Mouse (Mus musculus) lung, postnatal 0 days (tissue): ENCODE data around the gene Slc11a2. TPM values are rescaled to one million over a fixed set of nuclear protein-coding genes. Genes with fewer than 3 reads are reported as not detected.
A peak's percentile ranks its signal among the peaks of the same experiment; 100 is the strongest.

ENCODE experiments used
- ATAC-seq: fragments of 200-750 bp; cut with Nextera tagmentation; 2 replicates; pipeline ENCODE4 v1.8.0; 2017; ENCODE audit warnings: moderate library complexity
- DNase-seq: peaks from one replicate; pipeline ENCODE4 v3.0.0-alpha.2; 2016; ENCODE audit warnings: low spot score
- H3K27ac ChIP-seq: fragments of 300-500 bp; sonication (generic); 2 replicates; pipeline ENCODE4 v1.5.1; 2014; ENCODE audit warnings: antibody characterized with exemption, mild to moderate bottlenecking, low read length, mixed read lengths
- H3K27me3 ChIP-seq: fragments of 300-500 bp; sonication (generic); replicated peaks from 2 replicates; pipeline ENCODE4 v1.6.1; 2014; ENCODE audit warnings: low read length, mixed read lengths; ENCODE audit not compliant: insufficient read depth
- H3K36me3 ChIP-seq: fragments of 300-500 bp; sonication (generic); 2 replicates; pipeline ENCODE4 v1.6.1; 2014; ENCODE audit warnings: low read length, mixed read lengths; ENCODE audit not compliant: insufficient read depth
- H3K4me1 ChIP-seq: fragments of 300-500 bp; sonication (generic); 2 replicates; pipeline ENCODE4 v1.6.1; 2014; ENCODE audit warnings: antibody characterized with exemption, low read depth, low read length, mixed read lengths; ENCODE audit not compliant: insufficient read depth
- H3K4me2 ChIP-seq: fragments of 300-500 bp; sonication (generic); replicated peaks from 2 replicates; pipeline ENCODE4 v1.6.1; 2014; ENCODE audit warnings: low read depth, mild to moderate bottlenecking, low read length, moderate library complexity, mixed read lengths
- H3K4me3 ChIP-seq: fragments of 300-500 bp; sonication (generic); 2 replicates; pipeline ENCODE4 v1.5.1; 2014; ENCODE audit warnings: low read depth, low read length
- H3K9ac ChIP-seq: fragments of 300-500 bp; sonication (generic); replicated peaks from 2 replicates; pipeline ENCODE4 v1.6.1; 2014; ENCODE audit warnings: low read depth, mild to moderate bottlenecking
- H3K9me3 ChIP-seq: fragments of 300-500 bp; sonication (generic); 2 replicates; pipeline ENCODE4 v1.6.1; 2016; ENCODE audit warnings: low read length, mixed read lengths
- CTCF ChIP-seq: IDR thresholded peaks from 2 replicates; pipeline ENCODE4 v1.5.1; 2016; ENCODE audit warnings: antibody characterized with exemption, mild to moderate bottlenecking
- EP300 ChIP-seq: IDR thresholded peaks from 2 replicates; pipeline ENCODE4 v1.6.1; 2016; ENCODE audit warnings: antibody characterized with exemption, mild to moderate bottlenecking, control low read depth
- WGBS: fragments of 180-500 bp; shearing (Covaris S2); extraction: QIAGEN DNeasy Blood & Tissue Kit; methylation state at CpG from one replicate; pipeline ENCODE4 v1.1.7; 2014; 5-methylcytosine and 5-hydroxymethylcytosine counted together
- polyA plus RNA-seq: library from polyadenylated mRNA; unstranded; fragments of >200 nt; fragmentation: Nextera tagmentation; extraction: Ambion mirVana; gene quantifications from 2 replicates; pipeline ENCODE4 v1.2.1, GENCODE M21; 2015

The Slc11a2 gene
- polyA plus RNA-seq, 1 experiment from 2014 or later, result 16.1 TPM

GRCm38 (mm10) chr15:100413306-100413705, 11.6 kb downstream of the Slc11a2 start:
- ATAC-seq (no peak), DNase-seq (no peak)
- no peaks in the 10 kb centered on the region for H3K9me3 ChIP-seq
- no peaks in the 10 kb centered on the region for H3K4me1 ChIP-seq
- no peaks in the 10 kb centered on the region for H3K27me3 ChIP-seq
- TF ChIP-seq CTCF (no peak), EP300 (no peak)
- no peak overlapping the region for H3K9ac ChIP-seq
- no peak overlapping the region for H3K4me2 ChIP-seq
- H3K4me3 ChIP-seq, result no peak overlapping the region
- WGBS, result 86% methylated on average over 4 of the region's 5 CpGs
- no peaks in the 10 kb centered on the region for H3K36me3 ChIP-seq
- H3K27ac ChIP-seq, result no peak overlapping the region

GRCm38 (mm10) chr15:100411731-100412130, 13.1 kb downstream of the Slc11a2 start:
- H3K36me3 ChIP-seq, result peaks cover 3% of the 10 kb centered on the region; the same call in 1 of the 2 replicates
- no peak overlapping the region for H3K27ac ChIP-seq
- no peak overlapping the region for H3K9ac ChIP-seq
- ATAC-seq (no peak), DNase-seq (no peak)
- WGBS, result 79% methylated on average over 5 of the region's 5 CpGs
- H3K4me3 ChIP-seq, result no peak overlapping the region
- H3K4me2 ChIP-seq, result no peak overlapping the region
- no peaks in the 10 kb centered on the region for H3K4me1 ChIP-seq
- no peaks in the 10 kb centered on the region for H3K9me3 ChIP-seq
- TF ChIP-seq EP300 (no peak), CTCF (no peak)
- no peaks in the 10 kb centered on the region for H3K27me3 ChIP-seq

GRCm38 (mm10) chr15:100410918-100411672, 13.8 kb downstream of the Slc11a2 start:
- Histone ChIP-seq H3K36me3 (peaks cover 3% of the 10 kb centered on the region; the same call in 1 of the 2 replicates), H3K4me2 (no peak overlapping the region), H3K27me3 (no peaks in the 10 kb centered on the region), H3K4me1 (no peaks in the 10 kb centered on the region), H3K27ac (0 out of 2 replicates have a peak overlapping the region, but pooled peaks have one; percentile 20), H3K4me3 (no peak overlapping the region), H3K9me3 (no peaks in the 10 kb centered on the region), H3K9ac (no peak overlapping the region)
- ATAC-seq (peak; percentile 85), DNase-seq (peak; percentile 88)
- TF ChIP-seq EP300 (no peak), CTCF (no peak)
- WGBS, result 44% methylated on average over 14 of the region's 14 CpGs

GRCm38 (mm10) chr15:100406088-100406487, 18.8 kb downstream of the Slc11a2 start:
- ATAC-seq, result no peak
- WGBS, result 59% methylated on average over 5 of the region's 5 CpGs

GRCm38 (mm10) chr15:100403318-100404000, 21.4 kb downstream of the Slc11a2 start:
- Histone ChIP-seq H3K4me2 (no peak overlapping the region), H3K27me3 (no peaks in the 10 kb centered on the region), H3K27ac (peak overlapping the region; percentile 6; the same call in 1 of the 2 replicates), H3K4me1 (no peaks in the 10 kb centered on the region), H3K36me3 (peaks cover 30% of the 10 kb centered on the region; the same call in 1 of the 2 replicates), H3K9ac (no peak overlapping the region), H3K9me3 (no peaks in the 10 kb centered on the region), H3K4me3 (no peak overlapping the region)
- no peak for TF ChIP-seq CTCF
- TF ChIP-seq EP300, result no peak
- DNase-seq (no peak), ATAC-seq (peak; percentile 54)
- 82% methylated on average over 16 of the region's 16 CpGs for WGBS

More at GRCm38 (mm10) chr15:100406088-100406487, 18.8 kb downstream of the Slc11a2 start:
- no peaks in the 10 kb centered on the region for H3K27me3 ChIP-seq
- TF ChIP-seq EP300 (no peak), CTCF (no peak)
- H3K4me2 ChIP-seq, result no peak overlapping the region
- no peaks in the 10 kb centered on the region for H3K4me1 ChIP-seq
- peaks cover 13% of the 10 kb centered on the region; the same call in 1 of the 2 replicates for H3K36me3 ChIP-seq
- H3K27ac ChIP-seq, result no peak overlapping the region
- no peak overlapping the region for H3K4me3 ChIP-seq
- no peak overlapping the region for H3K9ac ChIP-seq
- DNase-seq, result no peak
- H3K9me3 ChIP-seq, result no peaks in the 10 kb centered on the region

- DNase-seq (no peak), ATAC-seq (no peak)
- H3K9ac ChIP-seq, result no peak overlapping the region
- no peak overlapping the region for H3K4me3 ChIP-seq
- WGBS, result 71% methylated on average over 4 of the region's 4 CpGs
- no peaks in the 10 kb centered on the region for H3K9me3 ChIP-seq
- no peaks in the 10 kb centered on the region for H3K4me1 ChIP-seq
- peaks cover 35% of the 10 kb centered on the region; the same call in 1 of the 2 replicates for H3K36me3 ChIP-seq
- no peaks in the 10 kb centered on the region for H3K27me3 ChIP-seq
- H3K4me2 ChIP-seq, result no peak overlapping the region
- no peak overlapping the region for H3K27ac ChIP-seq
- no peak for TF ChIP-seq EP300
- TF ChIP-seq CTCF, result no peak
Observed at GRCm38 (mm10) chr15:100402798-100403197, 22.1 kb downstream of the Slc11a2 start.
